In the genomic region with DNA sequence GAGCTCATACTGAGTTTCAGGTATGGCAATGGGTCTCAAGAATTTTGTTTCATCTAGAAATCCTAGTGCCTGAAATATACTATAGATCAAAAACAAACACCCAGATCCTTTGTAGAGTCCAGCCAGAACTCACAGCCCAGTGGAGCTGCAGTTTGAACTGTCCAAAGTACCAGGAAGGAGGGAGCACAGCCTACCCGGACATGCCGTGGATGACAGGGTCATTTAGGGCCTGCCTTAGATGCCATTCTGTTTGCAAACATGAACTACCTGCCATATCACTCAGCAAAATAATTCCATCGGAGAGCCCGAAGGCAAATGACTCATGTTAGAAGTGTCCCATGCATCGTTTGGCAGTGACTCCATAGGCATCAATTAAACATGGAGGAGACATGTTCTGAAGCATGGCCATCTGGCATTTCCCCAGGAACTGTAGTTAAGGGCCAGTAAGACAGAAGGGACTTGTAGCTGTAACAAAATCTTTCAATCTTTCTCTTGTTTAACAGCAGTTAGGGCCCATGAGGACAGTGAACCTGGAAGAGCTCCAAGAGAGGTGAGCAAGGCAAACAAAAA, we compare ENCODE assay signal across 10 mouse cellular contexts. TPM values are rescaled to one million over a fixed set of nuclear protein-coding genes. Genes with fewer than 3 reads are reported as not detected.
DNase-seq lines count a peak whose midpoint lies in the region; ATAC-seq and TF ChIP-seq lines count a peak whose summit lies in the region.
"Had no signal": no experiment of that assay in that cellular context is flagged by ENCODE, and none has a peak within 500 bp of the region (broad histone marks: within the 10 kb centered on the region; RNA-seq: fewer than 3 reads in every experiment).

No protein-coding gene starts in this region.

- ATAC-seq in kidney, embryonic 15.5 days (replicated peaks; ENCODE audit: low FRiP score): no peak
- no peak for ATAC-seq in forebrain, postnatal 0 days
- ATAC-seq in liver, embryonic 16.5 days (ENCODE audit: low read depth): no peak

- H3K36me3 ChIP-seq in kidney, adult 2 months (ENCODE audit: control insufficient read depth, insufficient read depth, low read length): no peaks in the 10 kb centered on the region
- no peaks in the 10 kb centered on the region for H3K36me3 ChIP-seq in kidney, embryonic 15.5 days
- H3K36me3 ChIP-seq in forebrain, postnatal 0 days (ENCODE audit: insufficient read depth): no peaks in the 10 kb centered on the region
- H3K36me3 ChIP-seq in liver, embryonic 16.5 days (ENCODE audit: control insufficient read depth, insufficient read depth): no peaks in the 10 kb centered on the region

- H3K27ac ChIP-seq in kidney, adult 2 months (ENCODE audit: insufficient read depth, low read depth, low read length): no peak overlapping the region
- H3K27ac ChIP-seq in kidney, embryonic 15.5 days: no peak overlapping the region
- no peak overlapping the region for H3K27ac ChIP-seq in forebrain, postnatal 0 days (ENCODE audit: low read depth, low read length)
- H3K27ac ChIP-seq in liver, embryonic 16.5 days (ENCODE audit: low read length): no peak overlapping the region

- no peak for TF ChIP-seq CTCF in kidney, adult 2 months (conservative IDR thresholded peaks at IDR 0.05; ENCODE audit: insufficient read depth, insufficient read length, low read depth, low read length)
- no peak for TF ChIP-seq CTCF in forebrain, postnatal 0 days (IDR thresholded peaks at IDR 0.05; ENCODE audit: low read depth)

- H3K9me3 ChIP-seq in kidney, embryonic 15.5 days (replicated peaks): no peaks in the 10 kb centered on the region
- no peaks in the 10 kb centered on the region for H3K9me3 ChIP-seq in forebrain, postnatal 0 days (ENCODE audit: low read length)
- no peaks in the 10 kb centered on the region for H3K9me3 ChIP-seq in liver, embryonic 16.5 days (replicated peaks; ENCODE audit: control insufficient read depth, low read length)

- TF ChIP-seq POLR2A in kidney, adult 2 months (IDR thresholded peaks at IDR 0.05; ENCODE audit: low read depth, low read length): no peak

- WGBS in kidney, adult 2 months: 54% methylated on average over 5 of the region's 5 CpGs
- 73% methylated on average over 5 of the region's 5 CpGs for WGBS in kidney, embryonic 15.5 days
- WGBS in forebrain, postnatal 0 days: 49% methylated on average over 5 of the region's 5 CpGs
- 50% methylated on average over 5 of the region's 5 CpGs for WGBS in liver, embryonic 16.5 days (ENCODE audit: insufficient replicate concordance)

- H3K4me2 ChIP-seq in kidney, embryonic 15.5 days: no peak overlapping the region
- H3K4me2 ChIP-seq in forebrain, postnatal 0 days (ENCODE audit: low read depth): peak overlapping the region; percentile 78
- peak overlapping the region; percentile 18 for H3K4me2 ChIP-seq in liver, embryonic 16.5 days (ENCODE audit: low read depth, low read length)

- no peak overlapping the region for H3K9ac ChIP-seq in kidney, embryonic 15.5 days
- no peak overlapping the region for H3K9ac ChIP-seq in forebrain, postnatal 0 days
- H3K9ac ChIP-seq in liver, embryonic 16.5 days (ENCODE audit: low read depth, low read length): no peak overlapping the region

- H3K27me3 ChIP-seq in kidney, adult 2 months (replicated peaks; ENCODE audit: control insufficient read depth, insufficient read depth, low read length): no peaks in the 10 kb centered on the region
- no peaks in the 10 kb centered on the region for H3K27me3 ChIP-seq in kidney, embryonic 15.5 days
- no peaks in the 10 kb centered on the region for H3K27me3 ChIP-seq in forebrain, postnatal 0 days (ENCODE audit: insufficient read depth, low read length)
- no peaks in the 10 kb centered on the region for H3K27me3 ChIP-seq in liver, embryonic 16.5 days (ENCODE audit: control insufficient read depth, insufficient read depth, low read depth, low read length)

- DNase-seq in kidney, adult 2 months: peak; percentile 59
- peak; percentile 63 for DNase-seq in cerebellum, adult 11-12 months
- no peak for DNase-seq in forebrain, postnatal 0 days
- DNase-seq in frontal cortex, postnatal 10 days (ENCODE audit: low spot score in 2 of 2): no peak
- no peak for DNase-seq in embryo, embryonic 11 days
- DNase-seq in c-Kit-positive CD71-positive TER-119-positive erythroid progenitor cells, embryonic 14.5 days (ENCODE audit: low spot score): no peak
- DNase-seq: adrenal gland, postnatal 36 days; lung, postnatal 14 days had no signal

- H3K4me1 ChIP-seq in kidney, adult 2 months (ENCODE audit: control insufficient read depth, insufficient read depth, low read length): peaks cover 11% of the 10 kb centered on the region
- peaks cover 16% of the 10 kb centered on the region for H3K4me1 ChIP-seq in kidney, embryonic 15.5 days
- H3K4me1 ChIP-seq in forebrain, postnatal 0 days (ENCODE audit: insufficient read depth): peaks cover 10% of the 10 kb centered on the region; the same call in 1 of the 2 replicates
- H3K4me1 ChIP-seq in liver, embryonic 16.5 days (ENCODE audit: control insufficient read depth, low read depth, low read length): no peaks in the 10 kb centered on the region; the same call in 1 of the 2 replicates

- H3K4me3 ChIP-seq in kidney, adult 2 months (ENCODE audit: insufficient read depth, low read depth, low read length): no peak overlapping the region
- H3K4me3 ChIP-seq in kidney, embryonic 15.5 days (replicated peaks): no peak overlapping the region
- H3K4me3 ChIP-seq in forebrain, postnatal 0 days (ENCODE audit: low read depth, low read length): peak overlapping the region; percentile 73
- no peak overlapping the region for H3K4me3 ChIP-seq in liver, embryonic 16.5 days (ENCODE audit: low read depth, low read length)

RNA-seq across cellular contexts. Expression of a gene that starts 1.9 kb away (rescaled TPM):
- 1.4 and 1.7 TPM in 2 replicates for polyA plus RNA-seq in kidney, adult 2 months (2012; rRNA removed)
- polyA plus RNA-seq in kidney, embryonic 15.5 days (2015; fragmentation: Nextera tagmentation; extraction: Ambion mirVana): 1.4 and 1.5 TPM in 2 replicates
- total RNA-seq in forebrain, postnatal 0 days (2014; rRNA removed): 33.2 and 43.4 TPM in 2 replicates
- 10.1 and 11.7 TPM in 2 replicates for polyA plus RNA-seq in forebrain, postnatal 0 days (2015; fragmentation: Nextera tagmentation; extraction: Ambion mirVana)
- 3.2 and 3.3 TPM in 2 replicates for polyA plus RNA-seq in liver, embryonic 16.5 days (2015; fragmentation: Nextera tagmentation; extraction: Ambion mirVana)

RNA-seq across cellular contexts. Expression of a gene that starts 54.7 kb away (rescaled TPM):
- polyA plus RNA-seq in kidney, adult 2 months (2012; rRNA removed): 55.4 and 73.5 TPM in 2 replicates
- polyA plus RNA-seq in kidney, embryonic 15.5 days (2015; fragmentation: Nextera tagmentation; extraction: Ambion mirVana): 81.2 and 84.2 TPM in 2 replicates
- 6.0 and 25.2 TPM in 2 replicates for total RNA-seq in forebrain, postnatal 0 days (2014; rRNA removed)
- polyA plus RNA-seq in forebrain, postnatal 0 days (2015; fragmentation: Nextera tagmentation; extraction: Ambion mirVana): 3.1 and 4.2 TPM in 2 replicates
- polyA plus RNA-seq in liver, embryonic 16.5 days (2015; fragmentation: Nextera tagmentation; extraction: Ambion mirVana): 15.3 and 16.6 TPM in 2 replicates

Comparison
In these comparisons a context has a peak if more than half of its experiments do, and no peak if none do; other contexts are left out.
1. DNase-seq: peak in kidney, adult 2 months (single experiment) and cerebellum, adult 11-12 months (single experiment); none in forebrain, postnatal 0 days (single experiment), frontal cortex, postnatal 10 days (0 of 2), embryo, embryonic 11 days (single experiment) and c-Kit-positive CD71-positive TER-119-positive erythroid progenitor cells, embryonic 14.5 days (single experiment).